Mouse (Mus musculus): Measurements from ENCODE around the gene Slk. TPM values are rescaled to one million over a fixed set of nuclear protein-coding genes. Genes with fewer than 3 reads are reported as not detected.
A peak's percentile ranks its signal among the peaks of the same experiment; 100 is the strongest.

The Slk gene
- polyA plus RNA-seq (2014; fragmentation: Nextera tagmentation; extraction: Ambion mirVana) = 13.3 and 13.8 TPM in 2 replicates

DNA sequence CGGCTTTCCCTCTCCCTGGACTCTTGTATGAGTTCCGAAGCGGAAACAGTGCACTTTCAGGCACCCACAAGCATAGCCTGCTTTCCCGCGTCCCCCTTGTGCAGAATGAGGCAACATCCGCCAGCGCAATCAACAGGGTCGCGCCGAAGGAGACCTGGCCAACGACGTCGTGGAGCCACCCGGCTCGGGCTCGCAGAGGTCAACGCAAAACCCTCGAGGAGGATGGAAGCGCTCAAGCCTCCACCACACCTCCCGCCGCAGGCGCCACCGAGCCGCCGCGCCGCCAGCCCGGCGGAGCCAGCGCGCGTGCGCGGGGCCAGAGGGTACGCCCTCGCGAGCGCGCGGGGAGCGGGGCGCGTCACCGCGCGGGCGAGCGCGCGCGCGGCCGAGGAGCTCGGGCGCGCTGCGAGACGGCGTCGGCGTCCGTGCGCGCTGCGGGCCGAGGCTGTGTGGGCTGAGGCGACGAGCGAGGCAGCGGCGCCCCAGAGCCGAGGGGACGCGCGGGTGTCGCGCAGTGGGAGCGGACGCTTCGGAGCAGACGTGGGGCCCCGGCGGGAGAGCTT, at the start of gene Slk:
Gene Slk (plus strand): TSS at position 454 of the 563 bp plus-strand sequence.
- Histone ChIP-seq H3K4me2 (ENCODE audit: low read depth) (peak within 1 kb of the TSS; percentile 63), H3K9me3 (ENCODE audit: control insufficient read depth, low read length) (no peaks in the 10 kb centered on the region), H3K27ac (ENCODE audit: low read depth, low read length) (peak within 1 kb of the TSS; percentile 88), H3K9ac (ENCODE audit: low read length) (peak within 1 kb of the TSS; percentile 95), H3K4me3 (ENCODE audit: low read depth, low read length) (peak within 1 kb of the TSS; percentile 92), H3K4me1 (ENCODE audit: control insufficient read depth, insufficient read depth, low read length) (peaks cover 17% of the 10 kb centered on the region), H3K36me3 (ENCODE audit: control insufficient read depth, insufficient read depth, low read length) (no peaks in the 10 kb centered on the region), H3K27me3 (ENCODE audit: control insufficient read depth, insufficient read depth, low read length) (no peaks in the 10 kb centered on the region)
- peak; percentile 92 for DNase-seq (ENCODE audit: low spot score)
- WGBS = under 1% methylated on average over 77 of the region's 83 CpGs
- peak; percentile 89 for ATAC-seq (ENCODE audit: insufficient read depth, low FRiP score, low TSS enrichment)

DNA sequence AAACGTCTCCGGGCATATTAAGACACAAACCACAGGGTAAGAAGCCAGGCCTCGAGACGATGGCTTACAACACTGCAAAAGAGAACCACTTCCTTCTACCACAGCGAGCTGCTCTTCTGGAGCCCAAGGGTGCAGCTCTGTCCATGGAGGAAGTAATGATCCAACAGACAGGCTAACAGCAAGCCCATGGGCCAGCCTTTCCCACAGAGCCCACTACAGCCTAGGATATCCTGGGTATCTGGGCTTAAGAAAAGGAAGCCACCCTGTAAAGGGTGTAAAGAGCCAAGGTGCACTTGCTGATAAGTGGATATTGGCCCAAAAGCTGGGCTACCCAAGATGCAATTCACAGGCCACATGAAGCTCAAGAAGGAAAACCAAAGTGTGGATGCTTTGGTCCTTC, 48.2 kb upstream of the Slk start:
- Histone ChIP-seq H3K9me3 (ENCODE audit: control insufficient read depth, low read length) (no peaks in the 10 kb centered on the region), H3K27me3 (ENCODE audit: control insufficient read depth, insufficient read depth, low read length) (no peaks in the 10 kb centered on the region), H3K36me3 (ENCODE audit: control insufficient read depth, insufficient read depth, low read length) (no peaks in the 10 kb centered on the region; the same call in 1 of the 2 replicates), H3K4me3 (ENCODE audit: low read depth, low read length) (no peak overlapping the region), H3K4me1 (ENCODE audit: control insufficient read depth, insufficient read depth, low read length) (peaks cover 1% of the 10 kb centered on the region; the same call in 1 of the 2 replicates), H3K4me2 (ENCODE audit: low read depth) (no peak overlapping the region), H3K9ac (ENCODE audit: low read length) (no peak overlapping the region), H3K27ac (ENCODE audit: low read depth, low read length) (no peak overlapping the region)
- no peak for ATAC-seq (ENCODE audit: insufficient read depth, low FRiP score, low TSS enrichment)
- 89% methylated on average over 5 of the region's 5 CpGs for WGBS
- no peak for DNase-seq (ENCODE audit: low spot score)

DNA sequence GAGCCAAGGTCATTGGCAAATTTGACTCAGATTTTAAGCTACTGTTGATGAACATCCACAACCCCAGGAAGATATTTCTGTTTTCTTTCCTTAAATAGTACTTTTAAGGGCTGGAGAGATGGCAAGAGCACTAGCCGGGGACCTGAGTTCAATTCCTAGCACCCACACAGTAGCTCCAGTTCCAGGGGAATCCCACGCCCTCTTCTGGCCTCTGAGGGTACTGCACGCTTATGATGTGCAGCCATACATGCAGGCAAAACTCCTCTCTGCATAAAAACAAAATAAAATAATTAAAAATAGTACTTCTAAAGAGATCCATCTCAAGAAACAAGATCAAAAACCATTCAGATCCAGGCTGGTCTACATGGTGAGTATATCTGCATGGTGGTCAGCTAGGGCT, 47.0 kb upstream of the Slk start:
- Histone ChIP-seq H3K27ac (ENCODE audit: low read depth, low read length) (no peak overlapping the region), H3K4me1 (ENCODE audit: control insufficient read depth, insufficient read depth, low read length) (peaks cover 5% of the 10 kb centered on the region), H3K9me3 (ENCODE audit: control insufficient read depth, low read length) (no peaks in the 10 kb centered on the region), H3K36me3 (ENCODE audit: control insufficient read depth, insufficient read depth, low read length) (no peaks in the 10 kb centered on the region; the same call in 1 of the 2 replicates), H3K27me3 (ENCODE audit: control insufficient read depth, insufficient read depth, low read length) (no peaks in the 10 kb centered on the region), H3K4me3 (ENCODE audit: low read depth, low read length) (no peak overlapping the region), H3K4me2 (ENCODE audit: low read depth) (no peak overlapping the region), H3K9ac (ENCODE audit: low read length) (no peak overlapping the region)
- 87% methylated on average over 3 of the region's 3 CpGs for WGBS
- no peak for DNase-seq (ENCODE audit: low spot score)
- ATAC-seq (ENCODE audit: insufficient read depth, low FRiP score, low TSS enrichment) = no peak

DNA sequence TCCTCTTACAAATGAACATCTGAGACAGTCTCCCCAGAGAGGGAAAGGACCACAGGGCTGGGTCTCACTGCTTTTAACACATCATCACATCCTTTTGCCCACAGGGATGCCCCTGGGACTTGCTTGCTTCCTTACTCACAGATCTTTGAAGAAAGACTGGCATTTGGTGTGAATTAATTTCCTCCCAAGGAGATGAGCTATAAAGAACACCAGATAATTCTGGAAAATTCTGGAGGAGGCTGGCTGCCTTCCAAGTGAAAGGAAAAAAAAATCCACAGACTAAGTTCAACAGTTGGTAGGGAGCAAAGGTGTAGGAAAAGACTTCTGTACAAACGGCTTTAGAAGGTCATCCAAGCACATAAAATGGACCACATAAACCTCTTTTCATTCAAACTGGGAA, 45.3 kb upstream of the Slk start:
- no peak overlapping the region for H3K4me3 ChIP-seq (ENCODE audit: low read depth, low read length)
- ATAC-seq (ENCODE audit: insufficient read depth, low FRiP score, low TSS enrichment) (no peak), DNase-seq (ENCODE audit: low spot score) (no peak)
- H3K9ac ChIP-seq (ENCODE audit: low read length) = no peak overlapping the region
- H3K4me2 ChIP-seq (ENCODE audit: low read depth) = no peak overlapping the region
- no peaks in the 10 kb centered on the region for H3K27me3 ChIP-seq (ENCODE audit: control insufficient read depth, insufficient read depth, low read length)
- H3K4me1 ChIP-seq (ENCODE audit: control insufficient read depth, insufficient read depth, low read length) = peaks cover 10% of the 10 kb centered on the region
- no peak overlapping the region for H3K27ac ChIP-seq (ENCODE audit: low read depth, low read length)
- no peaks in the 10 kb centered on the region for H3K36me3 ChIP-seq (ENCODE audit: control insufficient read depth, insufficient read depth, low read length)
- WGBS = 85% methylated on average over 1 of the region's 1 CpGs
- H3K9me3 ChIP-seq (ENCODE audit: control insufficient read depth, low read length) = no peaks in the 10 kb centered on the region

DNA sequence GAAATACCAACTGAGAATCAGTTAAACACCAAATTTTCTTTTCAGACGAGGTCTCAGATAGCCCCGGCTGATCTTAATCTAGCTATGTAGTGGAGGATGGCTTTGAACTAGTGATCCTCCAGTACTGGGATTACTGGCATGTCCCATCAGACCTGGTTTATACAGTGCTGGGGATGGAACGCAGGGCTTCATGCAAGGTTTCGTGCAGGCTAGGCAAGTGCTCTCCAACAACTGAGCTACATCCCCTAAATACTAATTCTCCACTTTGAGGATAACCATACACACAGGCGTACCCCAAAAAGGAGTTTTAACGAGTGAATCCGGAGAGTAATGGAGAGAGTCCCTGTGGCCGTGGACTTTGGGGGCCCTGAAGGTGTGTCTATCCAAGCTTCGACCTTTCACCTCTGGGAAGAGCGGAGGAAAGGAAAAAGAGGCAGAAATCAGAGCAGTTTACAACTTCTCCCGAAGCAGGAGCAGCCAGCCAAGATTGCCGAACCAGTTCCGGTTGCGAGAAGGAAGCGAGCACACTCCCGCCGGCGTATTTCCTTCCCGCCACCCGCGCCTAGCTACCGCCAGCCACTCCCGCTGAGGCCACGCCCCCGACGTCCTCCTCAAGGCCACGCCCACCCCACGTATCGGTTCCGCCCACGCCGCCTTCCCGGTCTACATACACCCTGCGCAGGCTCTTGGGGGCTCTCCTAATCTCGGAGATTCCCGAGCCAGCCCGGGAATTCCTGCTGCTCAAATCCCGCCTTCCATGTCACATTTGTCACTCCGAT, 42.8 kb upstream of the Slk start:
- Histone ChIP-seq H3K27ac (ENCODE audit: low read depth, low read length) (peak overlapping the region; percentile 53; the same call in 1 of the 2 replicates), H3K9me3 (ENCODE audit: control insufficient read depth, low read length) (no peaks in the 10 kb centered on the region), H3K9ac (ENCODE audit: low read length) (peak overlapping the region; percentile 61), H3K36me3 (ENCODE audit: control insufficient read depth, insufficient read depth, low read length) (no peaks in the 10 kb centered on the region), H3K4me2 (ENCODE audit: low read depth) (peak overlapping the region; percentile 71), H3K27me3 (ENCODE audit: control insufficient read depth, insufficient read depth, low read length) (no peaks in the 10 kb centered on the region), H3K4me1 (ENCODE audit: control insufficient read depth, insufficient read depth, low read length) (peaks cover 10% of the 10 kb centered on the region), H3K4me3 (ENCODE audit: low read depth, low read length) (peak overlapping the region; percentile 43)
- ATAC-seq (ENCODE audit: insufficient read depth, low FRiP score, low TSS enrichment) (peak; percentile 96), DNase-seq (ENCODE audit: low spot score) (peak; percentile 99)
- 4% methylated on average over 38 of the region's 39 CpGs for whole genome bisulfite sequencing

DNA sequence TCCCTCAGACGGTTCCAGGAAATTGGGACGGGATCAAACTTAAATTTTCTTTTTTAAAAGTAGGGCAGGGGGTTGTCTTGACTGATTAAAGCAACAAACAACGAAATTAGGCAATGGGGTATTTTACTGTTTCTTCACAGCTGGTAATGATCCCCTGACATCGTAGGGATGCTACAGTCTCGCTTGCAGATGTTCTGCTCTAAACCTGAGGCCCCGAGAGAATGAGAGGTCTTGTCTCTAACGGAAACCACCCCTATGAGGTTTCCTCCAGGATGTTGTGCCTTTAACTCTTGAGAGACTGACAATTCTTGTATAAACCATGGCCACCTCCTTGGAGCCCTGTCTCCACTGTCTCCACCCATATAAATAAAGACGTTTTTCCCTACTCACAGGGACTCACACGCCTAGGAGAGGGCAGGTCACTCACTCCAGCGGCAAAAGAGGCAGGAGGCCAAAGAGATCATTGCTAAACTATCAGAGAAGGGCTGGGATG, 42.1 kb upstream of the Slk start, which contains the start of gene Stn1:
Gene Stn1 (minus strand): TSS at position 208 of the 493 bp plus-strand sequence.
- no peaks in the 10 kb centered on the region for H3K9me3 ChIP-seq (ENCODE audit: control insufficient read depth, low read length)
- H3K4me1 ChIP-seq (ENCODE audit: control insufficient read depth, insufficient read depth, low read length) = peaks cover 10% of the 10 kb centered on the region
- peak within 1 kb of the TSS; percentile 71 for H3K4me2 ChIP-seq (ENCODE audit: low read depth)
- no peak for DNase-seq (ENCODE audit: low spot score)
- WGBS = 3% methylated on average over 10 of the region's 10 CpGs
- peak within 1 kb of the TSS; percentile 43 for H3K4me3 ChIP-seq (ENCODE audit: low read depth, low read length)
- ATAC-seq (ENCODE audit: insufficient read depth, low FRiP score, low TSS enrichment) = peak; percentile 26
- H3K9ac ChIP-seq (ENCODE audit: low read length) = peak within 1 kb of the TSS; percentile 61
- peak within 1 kb of the TSS; percentile 53; the same call in 1 of the 2 replicates for H3K27ac ChIP-seq (ENCODE audit: low read depth, low read length)
- H3K36me3 ChIP-seq (ENCODE audit: control insufficient read depth, insufficient read depth, low read length) = no peaks in the 10 kb centered on the region
- H3K27me3 ChIP-seq (ENCODE audit: control insufficient read depth, insufficient read depth, low read length) = no peaks in the 10 kb centered on the region

DNA sequence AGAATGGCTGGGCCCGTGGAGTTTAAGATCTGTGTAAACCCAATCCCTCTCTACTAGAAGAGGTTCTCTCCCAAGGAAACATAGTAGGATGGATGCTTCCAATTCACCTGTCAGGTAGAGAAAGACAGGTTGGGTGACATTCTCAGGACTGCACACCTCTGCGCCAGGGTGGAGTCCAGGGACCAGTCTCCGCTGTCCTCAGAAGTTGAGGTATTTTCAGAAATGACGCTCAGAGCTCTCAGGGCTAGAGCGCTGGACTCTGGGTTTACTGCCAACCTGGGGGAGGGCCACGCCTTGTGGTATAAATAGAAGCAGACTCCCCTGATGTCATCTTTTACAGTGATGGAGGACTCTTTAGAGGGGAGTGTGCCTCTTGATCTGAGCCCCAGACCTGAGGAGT, 41.6 kb upstream of the Slk start:
- peak overlapping the region; percentile 71 for H3K4me2 ChIP-seq (ENCODE audit: low read depth)
- peaks cover 10% of the 10 kb centered on the region for H3K4me1 ChIP-seq (ENCODE audit: control insufficient read depth, insufficient read depth, low read length)
- no peak overlapping the region for H3K4me3 ChIP-seq (ENCODE audit: low read depth, low read length)
- 0 out of 2 replicates have a peak overlapping the region, but pooled peaks have one; percentile 15 for H3K27ac ChIP-seq (ENCODE audit: low read depth, low read length)
- H3K9ac ChIP-seq (ENCODE audit: low read length) = peak overlapping the region; percentile 35
- no peaks in the 10 kb centered on the region for H3K36me3 ChIP-seq (ENCODE audit: control insufficient read depth, insufficient read depth, low read length)
- H3K27me3 ChIP-seq (ENCODE audit: control insufficient read depth, insufficient read depth, low read length) = no peaks in the 10 kb centered on the region
- DNase-seq (ENCODE audit: low spot score) (no peak), ATAC-seq (ENCODE audit: insufficient read depth, low FRiP score, low TSS enrichment) (no peak)
- 80% methylated on average over 6 of the region's 6 CpGs for WGBS
- no peaks in the 10 kb centered on the region for H3K9me3 ChIP-seq (ENCODE audit: control insufficient read depth, low read length)

DNA sequence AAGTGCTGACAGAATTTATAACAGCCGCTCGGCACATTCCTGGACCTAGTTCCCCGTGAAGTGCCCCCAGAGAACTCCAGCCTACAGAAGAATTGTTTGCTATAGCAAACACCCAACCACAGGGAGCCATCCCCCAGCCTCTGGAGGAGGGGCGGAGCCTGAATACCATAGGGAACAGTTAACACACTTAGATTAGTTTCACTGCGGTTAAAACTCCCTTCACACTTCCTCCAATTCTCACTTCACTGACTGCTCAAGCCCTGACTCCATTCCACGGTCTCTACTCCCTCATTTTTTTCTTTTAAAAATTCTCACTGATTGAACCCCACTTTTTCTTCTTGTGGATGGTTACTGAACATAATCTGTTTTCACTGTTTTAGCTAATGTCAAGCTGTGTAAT, 40.7 kb upstream of the Slk start:
- Histone ChIP-seq H3K4me1 (ENCODE audit: control insufficient read depth, insufficient read depth, low read length) (peaks cover 10% of the 10 kb centered on the region), H3K4me2 (ENCODE audit: low read depth) (no peak overlapping the region), H3K27ac (ENCODE audit: low read depth, low read length) (no peak overlapping the region), H3K9me3 (ENCODE audit: control insufficient read depth, low read length) (no peaks in the 10 kb centered on the region), H3K4me3 (ENCODE audit: low read depth, low read length) (no peak overlapping the region), H3K36me3 (ENCODE audit: control insufficient read depth, insufficient read depth, low read length) (no peaks in the 10 kb centered on the region), H3K27me3 (ENCODE audit: control insufficient read depth, insufficient read depth, low read length) (no peaks in the 10 kb centered on the region), H3K9ac (ENCODE audit: low read length) (no peak overlapping the region)
- no peak for ATAC-seq (ENCODE audit: insufficient read depth, low FRiP score, low TSS enrichment)
- WGBS = 13% methylated on average over 6 of the region's 6 CpGs
- DNase-seq (ENCODE audit: low spot score) = no peak

Data from neural tube, embryonic 11.5 days (tissue).